Mouse (Mus musculus): ENCODE measurements around the gene 2700049A03Rik. TPM values are rescaled to one million over a fixed set of nuclear protein-coding genes. Genes with fewer than 3 reads are reported as not detected.

Gene 2700049A03Rik
- total RNA-seq, 1 experiment from 2014 or later = 19.1 TPM

DNA sequence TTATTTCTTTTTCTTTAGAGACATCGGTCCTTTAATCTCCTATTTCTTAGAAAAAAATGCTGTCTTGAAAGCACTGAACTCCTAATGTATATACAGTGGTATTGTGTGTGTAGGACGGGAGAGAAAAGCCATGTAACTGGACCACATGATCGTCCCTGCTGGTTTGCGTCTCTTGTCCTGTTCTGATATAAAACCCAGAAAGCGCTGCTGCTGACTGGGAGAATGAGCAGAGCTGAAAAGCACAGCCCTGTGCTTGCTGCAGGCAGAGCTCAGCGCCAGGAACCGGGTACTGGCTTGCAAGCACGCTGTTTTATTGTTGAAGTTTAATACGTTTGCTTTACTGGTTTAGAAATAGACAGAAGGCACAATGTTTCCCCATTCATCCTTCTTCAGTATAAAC, 112.7 kb downstream of the 2700049A03Rik start:
- no peak for ATAC-seq (ENCODE audit: extremely low read depth, insufficient number of reproducible peaks, low FRiP score, poor library complexity, severe bottlenecking)

DNA sequence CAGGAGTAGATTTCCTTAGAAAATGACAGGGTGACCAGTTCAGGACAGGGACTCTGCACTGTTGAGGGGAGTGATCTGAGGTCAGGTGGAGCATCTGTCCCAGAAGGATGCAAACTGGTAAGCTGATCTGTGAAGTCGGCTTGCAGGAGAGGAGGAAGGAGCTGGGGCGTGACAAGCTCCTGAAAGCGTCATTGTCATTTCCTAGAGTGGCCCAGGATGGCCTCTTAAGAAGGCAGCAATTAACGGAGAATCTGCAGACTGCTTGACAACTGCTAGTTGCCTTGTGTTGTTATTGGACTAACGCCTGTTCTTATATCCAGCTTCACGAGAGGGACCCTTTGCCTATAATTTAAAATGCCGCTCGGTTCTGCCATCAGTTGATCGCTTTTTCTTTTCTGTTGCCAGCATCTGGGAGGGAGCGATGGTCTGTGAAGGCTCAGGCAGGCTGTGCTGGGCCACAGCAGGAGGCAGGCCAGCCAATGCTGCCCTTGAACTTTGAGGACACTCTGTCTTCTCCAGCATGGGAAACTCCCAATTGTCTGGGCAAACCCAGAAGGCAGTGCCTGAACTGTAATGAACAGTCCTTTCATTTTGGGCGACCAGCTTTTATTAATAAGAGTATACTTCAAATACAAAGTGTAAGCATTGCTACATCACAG, 116.0 kb downstream of the 2700049A03Rik start:
- no peak for ATAC-seq (ENCODE audit: extremely low read depth, insufficient number of reproducible peaks, low FRiP score, poor library complexity, severe bottlenecking)

DNA sequence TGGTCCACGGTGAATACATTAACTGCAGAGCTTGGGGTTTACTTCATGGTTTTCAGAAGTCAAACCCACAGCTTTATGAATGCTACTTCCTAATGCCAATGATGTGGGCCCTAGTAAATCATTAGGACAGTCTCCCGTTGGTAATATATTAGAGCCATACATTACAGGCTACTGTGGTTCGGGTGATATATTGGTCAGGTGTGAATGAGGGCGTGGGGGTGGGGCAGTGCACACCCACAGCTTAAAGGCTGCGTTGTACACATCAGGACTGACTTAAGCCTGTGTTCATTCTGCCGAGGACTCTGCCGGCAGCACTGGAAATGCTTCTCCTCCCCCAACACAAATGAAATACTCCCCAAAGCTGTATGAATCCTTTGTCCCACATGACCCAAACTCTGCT, 118.1 kb downstream of the 2700049A03Rik start:
- no peak for ATAC-seq (ENCODE audit: extremely low read depth, insufficient number of reproducible peaks, low FRiP score, poor library complexity, severe bottlenecking)

DNA sequence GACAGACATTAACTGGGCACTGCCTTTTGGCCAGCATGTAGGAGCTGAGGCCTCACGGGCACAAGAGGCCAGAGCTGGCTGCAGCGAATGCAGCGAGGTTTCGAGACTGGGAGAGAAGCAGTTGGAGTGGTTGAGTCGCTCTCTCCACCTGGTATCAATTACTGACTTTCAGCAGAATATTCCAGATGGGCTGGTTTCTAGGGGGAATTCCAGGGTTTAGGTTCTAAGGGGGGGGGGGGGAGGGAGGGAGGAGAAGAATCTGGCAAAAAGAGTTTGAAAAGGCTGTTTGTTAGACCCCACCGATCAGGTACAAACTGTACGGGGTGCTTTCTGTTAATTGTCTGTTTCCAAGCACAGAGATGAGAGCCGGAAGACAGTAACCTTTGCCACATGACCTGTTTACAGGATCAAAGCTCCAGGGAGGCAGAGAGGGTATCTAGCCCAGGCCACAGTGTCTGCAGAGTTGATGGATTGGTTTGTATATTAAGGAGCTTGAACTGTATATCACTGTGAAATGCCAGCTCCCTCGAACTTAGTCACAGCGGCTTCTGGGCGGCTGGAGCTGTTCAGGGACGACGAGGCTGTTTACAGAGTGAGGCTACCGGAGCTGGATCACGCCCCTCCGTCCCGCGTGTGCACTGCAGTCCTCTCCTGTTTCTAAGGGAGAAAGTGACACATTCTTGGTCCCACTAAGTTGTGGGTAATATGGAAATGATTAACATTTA, 121.7 kb downstream of the 2700049A03Rik start:
- ATAC-seq (ENCODE audit: extremely low read depth, insufficient number of reproducible peaks, low FRiP score, poor library complexity, severe bottlenecking) = no peak

DNA sequence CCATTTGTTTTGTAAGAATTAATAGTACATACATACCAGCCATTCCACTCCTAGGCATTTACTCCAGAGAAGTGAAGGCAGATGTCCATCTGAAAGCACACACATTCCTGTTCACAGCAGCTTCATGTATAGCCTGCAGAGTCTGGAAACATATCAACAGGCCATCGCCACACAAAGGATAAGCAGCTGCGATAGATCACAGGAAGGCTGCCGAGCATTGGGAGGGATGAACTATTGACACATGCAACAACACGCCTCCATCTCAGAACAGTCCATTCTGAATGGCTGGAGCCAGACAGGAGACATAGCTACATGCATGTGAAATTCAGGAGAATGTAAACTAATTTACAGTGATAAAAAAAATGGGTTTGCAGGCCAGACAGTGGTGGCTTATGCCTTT, 127.6 kb downstream of the 2700049A03Rik start:
- no peak for ATAC-seq (ENCODE audit: extremely low read depth, insufficient number of reproducible peaks, low FRiP score, poor library complexity, severe bottlenecking)

DNA sequence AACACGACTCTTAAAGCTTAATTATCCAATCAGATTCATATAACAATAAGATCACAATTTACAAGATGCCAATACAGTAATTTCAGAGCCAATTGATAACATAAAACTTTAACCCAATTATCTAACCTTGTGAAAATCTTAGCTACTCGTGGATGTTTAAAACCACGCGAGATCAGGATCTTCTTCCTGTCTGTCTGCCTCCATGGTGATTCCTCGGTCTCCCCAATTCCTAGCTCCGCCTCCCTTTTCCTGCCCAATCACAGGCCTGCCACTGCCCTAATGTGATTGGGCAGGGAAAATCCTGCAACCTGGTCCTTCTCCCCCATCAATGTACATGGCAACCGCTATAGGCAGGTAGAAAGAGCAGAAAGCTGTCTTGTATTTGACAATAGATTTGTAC, 132.7 kb downstream of the 2700049A03Rik start:
- ATAC-seq (ENCODE audit: extremely low read depth, insufficient number of reproducible peaks, low FRiP score, poor library complexity, severe bottlenecking) = no peak

DNA sequence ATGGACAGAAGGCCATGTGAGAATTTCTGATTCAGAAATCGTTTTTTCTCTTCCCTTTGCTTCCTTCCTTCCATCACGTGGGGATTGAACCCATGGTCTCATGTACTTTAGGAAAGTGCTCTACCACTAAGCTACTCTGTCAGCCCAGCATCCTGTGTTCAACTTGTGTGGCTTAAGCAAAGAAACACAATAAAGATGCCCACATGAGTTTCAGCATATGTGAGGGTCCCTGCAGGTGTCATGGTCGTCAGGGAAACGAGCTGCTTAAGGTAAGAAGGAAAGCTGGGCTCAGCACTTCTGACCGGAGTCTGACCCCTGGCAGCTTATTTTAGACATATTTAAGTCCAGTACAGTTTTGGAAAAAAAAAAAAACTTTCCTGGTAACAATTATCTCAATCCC, 134.5 kb downstream of the 2700049A03Rik start:
- ATAC-seq (ENCODE audit: extremely low read depth, insufficient number of reproducible peaks, low FRiP score, poor library complexity, severe bottlenecking) = no peak

DNA sequence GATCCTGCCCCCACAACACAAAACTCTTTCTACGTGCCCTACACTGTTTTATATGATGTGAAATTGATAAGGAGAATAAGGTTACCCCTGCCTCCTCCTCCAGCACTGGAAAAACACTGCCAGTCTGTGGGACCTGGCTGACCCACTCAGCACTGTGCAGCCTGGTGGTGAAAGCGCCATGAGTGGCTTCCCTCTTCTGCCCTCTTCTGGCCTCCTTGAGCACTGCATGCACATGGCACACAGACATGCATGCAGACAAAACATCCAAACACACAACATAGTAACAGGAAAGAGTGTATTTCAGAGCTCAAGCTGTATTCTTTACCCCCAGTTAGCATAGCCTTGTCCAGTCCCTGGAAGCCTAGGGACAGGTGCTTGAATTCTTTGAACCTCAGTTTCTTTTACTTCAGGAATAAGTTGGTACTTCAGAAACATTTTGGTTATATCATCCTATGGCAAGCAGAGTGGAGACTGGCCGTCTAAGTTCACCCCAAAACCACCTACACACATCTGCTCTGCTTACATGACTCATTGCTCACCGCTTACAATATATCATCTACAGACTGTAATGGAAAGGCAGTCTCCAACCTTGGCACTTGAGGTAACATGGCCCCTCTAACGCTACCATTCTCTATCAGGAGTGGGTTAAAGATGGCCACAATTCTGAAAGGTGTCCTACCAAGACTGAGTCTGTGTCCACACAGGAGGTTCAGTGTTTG, 138.0 kb downstream of the 2700049A03Rik start:
- no peak for ATAC-seq (ENCODE audit: extremely low read depth, insufficient number of reproducible peaks, low FRiP score, poor library complexity, severe bottlenecking)

DNA sequence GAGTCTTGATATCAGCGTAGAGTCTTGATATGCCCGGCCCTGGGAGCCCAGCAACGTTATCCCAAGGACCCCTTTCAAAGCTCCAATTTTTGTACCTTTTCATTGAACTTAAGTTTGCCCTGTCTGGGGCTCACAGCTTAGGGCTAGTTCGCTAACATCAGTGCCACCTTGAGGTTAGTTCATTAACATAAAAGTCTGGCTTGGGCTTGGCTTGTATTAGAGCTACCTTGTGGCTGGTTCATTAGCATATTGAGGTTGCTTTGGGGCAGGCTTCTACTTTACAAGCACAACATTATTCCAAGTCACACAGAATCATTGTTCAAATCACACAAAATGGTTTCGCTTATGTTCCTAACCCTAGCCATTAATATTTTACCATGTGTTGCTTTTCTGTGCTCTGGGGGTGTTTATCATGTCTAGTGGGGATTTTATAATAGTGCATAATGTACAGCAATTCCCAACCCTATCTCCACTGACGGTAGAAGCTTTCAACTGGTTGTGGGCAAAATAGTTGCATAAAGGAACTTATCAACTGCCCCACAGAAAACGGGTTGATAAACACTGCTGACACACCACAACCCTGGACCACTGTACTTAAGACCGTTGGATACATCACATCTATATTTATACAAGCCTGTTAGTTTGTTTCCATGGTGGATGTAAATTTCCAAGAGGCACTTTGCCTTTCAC, 139.4 kb downstream of the 2700049A03Rik start:
- ATAC-seq (ENCODE audit: extremely low read depth, insufficient number of reproducible peaks, low FRiP score, poor library complexity, severe bottlenecking) = no peak

DNA sequence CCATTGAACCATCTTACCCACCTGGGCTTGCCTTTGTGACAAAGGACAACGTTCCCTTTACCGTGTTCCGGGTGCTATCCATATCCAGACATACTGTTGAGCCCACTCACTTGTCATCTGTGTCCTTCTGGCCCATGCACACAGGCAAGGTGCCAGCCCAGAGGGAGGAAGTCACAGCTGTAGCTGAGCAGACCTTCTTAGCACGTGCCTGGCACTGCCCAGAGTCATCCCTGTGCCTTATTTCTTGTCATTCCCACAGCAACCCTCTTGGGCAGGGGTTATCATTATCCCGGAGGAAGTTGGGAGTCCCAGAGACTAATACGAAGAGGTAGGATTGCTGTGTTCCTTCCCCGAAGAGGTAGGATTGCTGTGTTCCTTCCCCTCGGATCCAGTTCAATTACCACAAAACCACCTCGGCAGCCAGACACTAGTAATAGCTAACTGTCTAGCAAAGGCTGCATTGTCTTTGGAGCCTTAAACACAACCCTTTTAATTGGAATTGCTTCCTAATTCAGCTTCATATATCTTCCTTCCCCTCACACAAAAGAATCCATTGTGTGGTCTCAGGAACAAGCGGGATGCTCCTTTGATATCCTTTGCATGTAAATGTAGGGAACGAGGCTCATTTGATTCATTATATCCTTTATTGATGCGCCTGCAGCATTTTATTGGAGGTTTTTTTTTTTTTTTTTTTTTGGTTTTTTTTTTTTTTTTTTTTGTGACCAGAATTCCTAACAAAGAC, 143.0 kb downstream of the 2700049A03Rik start:
- ATAC-seq (ENCODE audit: extremely low read depth, insufficient number of reproducible peaks, low FRiP score, poor library complexity, severe bottlenecking) = no peak

DNA sequence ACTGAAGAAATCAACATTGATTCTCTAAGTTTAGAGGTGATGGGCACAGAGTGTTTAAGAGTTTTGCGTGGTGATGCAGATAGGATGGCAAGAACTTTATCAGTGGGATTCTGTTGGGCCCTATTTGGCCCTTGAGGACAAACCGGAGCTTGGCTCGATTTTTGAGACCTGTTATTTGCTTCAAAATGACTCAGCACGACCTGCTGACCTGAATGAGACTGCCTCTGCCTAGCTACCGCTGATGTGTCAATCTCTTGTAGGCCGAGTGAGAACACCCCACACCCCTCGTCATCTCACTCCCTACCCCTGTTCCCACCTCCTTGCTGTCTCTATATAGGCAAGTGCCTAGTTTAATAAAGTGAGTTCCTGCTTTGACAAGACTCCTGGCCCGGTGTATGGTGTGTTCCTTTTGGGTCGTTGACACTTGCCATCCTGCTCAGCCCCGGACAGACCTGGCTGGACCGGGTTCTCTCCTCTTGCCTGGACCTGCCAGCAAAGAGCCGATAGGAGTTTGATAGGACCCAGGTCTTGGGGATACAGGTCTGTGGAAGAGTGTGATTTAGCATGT, 144.6 kb downstream of the 2700049A03Rik start:
- ATAC-seq (ENCODE audit: extremely low read depth, insufficient number of reproducible peaks, low FRiP score, poor library complexity, severe bottlenecking) = no peak

DNA sequence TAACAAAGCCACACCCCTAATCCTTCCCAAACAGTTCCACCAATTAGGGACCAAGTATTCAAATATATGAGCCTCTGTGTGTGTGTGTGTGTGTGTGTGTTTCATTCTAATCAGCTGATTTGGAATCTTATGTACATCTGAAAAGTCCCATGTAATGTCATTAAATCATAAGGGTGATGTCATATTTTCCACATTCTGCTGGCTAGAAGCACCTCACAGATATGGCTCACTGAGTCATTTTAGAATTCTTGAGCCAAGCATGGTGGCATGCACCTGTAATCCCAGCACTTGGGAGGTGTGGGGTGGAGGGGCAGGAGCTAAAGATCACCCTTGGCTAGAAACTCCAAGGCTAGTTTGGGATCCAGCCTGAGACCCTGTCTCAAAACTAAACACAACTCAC, 148.8 kb downstream of the 2700049A03Rik start:
- no peak for ATAC-seq (ENCODE audit: extremely low read depth, insufficient number of reproducible peaks, low FRiP score, poor library complexity, severe bottlenecking)

DNA sequence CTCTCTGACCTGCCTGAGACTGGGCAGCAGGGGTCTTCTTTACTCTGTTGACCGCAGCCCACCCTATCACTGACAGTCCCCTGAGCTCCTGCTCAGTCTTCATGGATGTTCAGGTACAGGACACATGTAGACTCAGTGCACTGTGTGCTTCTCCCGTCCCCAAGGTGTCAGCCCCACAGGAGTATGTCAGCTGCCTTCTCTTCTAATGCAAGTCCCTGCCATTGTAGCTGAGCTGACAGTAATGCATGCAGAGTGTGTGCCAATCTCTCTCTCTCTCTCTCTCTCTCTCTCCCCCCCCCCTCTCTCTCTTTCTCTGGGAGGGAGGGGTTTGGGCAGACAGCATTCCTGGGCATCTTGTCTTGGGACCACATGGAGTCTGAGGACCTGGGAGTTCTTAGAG, 153.8 kb downstream of the 2700049A03Rik start:
- ATAC-seq (ENCODE audit: extremely low read depth, insufficient number of reproducible peaks, low FRiP score, poor library complexity, severe bottlenecking) = no peak

Other genes with a start within 250 kb of the 2700049A03Rik start
- gene Actr10, start 199.0 kb upstream of the 2700049A03Rik start, total RNA-seq (2017) = 67.3 and 84.8 TPM in 2 replicates
- 156 and 173 TPM in 2 replicates for gene Psma3, start 162.2 kb upstream of the 2700049A03Rik start, total RNA-seq (2017)
- gene Arid4a, start 120.9 kb upstream of the 2700049A03Rik start, total RNA-seq (2017) = 202 and 220 TPM in 2 replicates
- gene Tomm20l, start 25.4 kb upstream of the 2700049A03Rik start, total RNA-seq (2017) = not detected in 2 replicates
- 28.6 and 40.3 TPM in 2 replicates for gene Timm9, start 164 bp upstream of the 2700049A03Rik start, total RNA-seq (2017)
- 0.37 TPM in 1 of 2 replicates, not detected in the other for gene Dact1, start 173.0 kb downstream of the 2700049A03Rik start, total RNA-seq (2017)

All from neutrophil, adult 5-6 weeks (primary cell).